Mouse (Mus musculus): ENCODE measurements around the gene Gm4791.

The Gm4791 gene

GRCm38 (mm10) chr9:46998338-46998791, at the start of gene Gm4791:
Gene Gm4791, plus strand, starts transcription at chr9:46998741.
- no peak for DNase-seq (ENCODE audit: low spot score in 2 of 2)

GRCm38 (mm10) chr9:46956286-46956685, 42.3 kb upstream of the Gm4791 start:
- peak; percentile 71 to 75 for DNase-seq (ENCODE audit: low spot score in 2 of 2)

- DNase-seq (ENCODE audit: low spot score in 2 of 2), result peak in 1 of 2 experiments; percentile 36
Measured at GRCm38 (mm10) chr9:46957420-46957950, 41.1 kb upstream of the Gm4791 start.

DNA sequence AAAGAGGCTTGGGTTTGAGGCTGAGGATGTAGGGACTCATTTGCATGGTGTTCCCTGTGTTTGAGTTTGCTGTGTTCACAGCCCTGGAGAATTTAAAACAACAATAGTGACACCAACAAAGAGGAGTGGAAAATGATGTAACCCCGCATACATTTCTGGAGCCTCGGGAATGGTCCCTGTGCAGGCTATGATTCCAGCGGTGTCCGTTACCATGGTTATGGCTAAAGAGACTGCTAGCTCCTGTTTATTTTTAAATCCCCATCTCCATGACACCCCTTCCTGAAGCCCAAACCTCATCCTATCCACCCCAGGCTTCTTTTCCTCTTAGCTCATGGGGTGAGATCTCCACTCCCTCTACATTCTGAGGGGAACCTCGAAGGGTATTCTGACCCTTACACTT, 32.5 kb upstream of the Gm4791 start:
- DNase-seq (ENCODE audit: low spot score in 2 of 2), result peak; percentile 45 to 49

- peak in 1 of 2 experiments; percentile 22 for DNase-seq (ENCODE audit: low spot score in 2 of 2)
Measured at GRCm38 (mm10) chr9:46968970-46969369, 29.6 kb upstream of the Gm4791 start.

DNA sequence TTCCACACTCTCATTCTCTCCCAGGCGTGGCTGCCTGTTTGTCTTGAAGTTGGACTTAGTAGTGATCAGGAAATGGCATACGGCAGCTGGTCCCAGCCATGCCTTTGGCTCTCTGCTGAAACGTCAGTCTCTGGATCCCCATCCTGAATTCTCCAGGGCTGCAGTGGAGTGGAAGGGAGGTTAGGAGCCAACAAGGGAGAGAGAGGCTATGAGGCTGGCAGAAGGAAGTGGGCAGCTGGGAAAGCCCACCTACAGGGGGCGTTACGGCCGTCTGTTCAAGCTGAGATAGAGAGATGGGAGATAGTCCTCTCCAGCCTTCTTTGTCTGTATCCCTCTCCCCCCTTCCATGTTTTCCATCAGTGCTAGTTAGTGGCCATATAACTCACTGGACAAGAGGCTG, 29.1 kb upstream of the Gm4791 start:
- DNase-seq (ENCODE audit: low spot score in 2 of 2), result no peak

DNA sequence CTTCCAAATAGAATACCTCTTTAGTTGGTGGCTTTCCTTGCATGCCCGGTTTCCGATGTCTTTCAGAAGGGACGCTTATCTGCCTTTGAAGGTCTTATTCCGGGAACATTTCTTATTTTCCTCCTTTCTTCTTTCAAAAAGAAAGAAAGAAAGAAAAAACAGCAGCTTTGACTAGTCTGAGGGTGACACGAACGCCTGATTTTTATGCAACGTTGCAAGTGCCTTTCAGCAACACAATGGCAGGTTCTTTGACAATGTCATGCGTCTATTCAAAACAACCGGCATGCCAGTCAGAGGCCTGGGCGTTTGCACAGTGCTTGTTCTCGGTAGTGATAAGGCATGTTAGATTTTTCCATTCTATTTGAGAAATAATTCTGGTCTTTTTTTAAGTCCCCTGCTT, 19.7 kb upstream of the Gm4791 start:
- no peak for DNase-seq (ENCODE audit: low spot score in 2 of 2)

DNA sequence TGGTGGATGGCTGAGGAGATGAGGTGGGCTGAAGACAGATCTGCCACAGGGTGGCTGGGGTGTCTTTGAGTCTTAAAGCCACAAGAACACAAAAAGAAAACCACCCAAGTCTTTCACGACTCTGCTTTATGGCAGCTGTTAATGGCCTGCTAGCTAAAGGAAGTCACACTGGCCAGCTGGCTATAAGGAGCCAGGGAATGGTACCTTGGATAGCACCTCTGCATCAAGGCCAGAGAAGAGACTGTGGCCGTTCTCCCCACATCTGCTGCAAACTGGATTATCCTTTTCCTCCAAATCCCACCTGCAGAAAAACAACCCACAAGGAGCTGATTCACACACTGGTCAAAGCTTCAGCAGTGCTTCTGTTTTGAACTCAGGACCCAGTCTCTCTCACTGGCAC, 18.4 kb upstream of the Gm4791 start:
- no peak for DNase-seq (ENCODE audit: low spot score in 2 of 2)

DNA sequence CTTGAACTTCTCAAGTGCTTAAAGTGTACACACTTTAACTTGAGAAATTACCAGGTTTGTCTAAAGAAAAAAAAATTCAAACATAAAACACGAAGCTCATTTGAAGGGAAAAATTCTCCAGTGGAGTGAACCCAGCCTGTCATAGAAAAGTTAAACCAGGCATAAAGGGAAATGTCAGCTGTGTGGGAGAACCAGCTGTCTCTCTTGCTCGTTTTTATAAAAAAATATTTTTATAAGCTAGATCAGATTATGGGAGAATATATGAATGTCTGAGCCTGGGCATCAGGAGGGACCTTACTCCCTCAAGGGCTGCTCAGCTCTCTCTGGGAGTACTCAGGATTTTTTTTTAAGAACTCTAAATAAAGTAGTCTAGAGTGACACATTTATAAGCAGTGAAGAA, 15.1 kb upstream of the Gm4791 start:
- DNase-seq (ENCODE audit: low spot score in 2 of 2), result no peak

GRCm38 (mm10) chr9:47041569-47041968, 43.0 kb downstream of the Gm4791 start:
- no peak for DNase-seq (ENCODE audit: low spot score in 2 of 2)

All from right cerebral cortex, adult 2 months (tissue).